Mouse (Mus musculus): ENCODE measurements around the gene Gm45140. TPM values are rescaled to one million over a fixed set of nuclear protein-coding genes. Genes with fewer than 3 reads are reported as not detected.

Gm45140 gene
- total RNA-seq, 2 experiments from 2014 or later, result 5.6 to 14.3 TPM

DNA sequence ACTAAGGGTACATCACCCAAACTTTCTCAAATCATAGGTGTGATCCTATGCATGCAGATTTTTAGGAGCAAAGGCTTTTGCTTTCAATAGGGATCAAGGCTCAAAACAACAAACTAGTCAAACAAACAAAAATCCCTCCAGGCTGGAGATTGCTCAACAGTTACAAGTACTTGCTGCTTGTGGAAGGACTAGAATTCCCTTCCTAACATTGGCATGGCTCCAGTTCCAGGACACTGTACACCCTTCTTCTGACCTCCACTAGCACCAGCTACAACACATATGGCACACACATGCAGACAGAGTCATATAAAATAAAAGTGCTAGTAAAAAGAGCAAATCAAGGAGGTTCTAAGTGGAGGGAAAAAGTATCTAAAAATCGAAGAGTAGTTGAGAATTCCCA is 11.2 kb upstream of the Gm45140 start:
- ATAC-seq (replicated peaks; ENCODE audit: poor library complexity, severe bottlenecking), result no peak

- ATAC-seq (replicated peaks; ENCODE audit: poor library complexity, severe bottlenecking), result no peak
Measured at GRCm38 (mm10) chr6:87845031-87845695, 9.6 kb upstream of the Gm45140 start.

- ATAC-seq (replicated peaks; ENCODE audit: poor library complexity, severe bottlenecking), result no peak
Measured at GRCm38 (mm10) chr6:87842254-87842653, 6.7 kb upstream of the Gm45140 start.

DNA sequence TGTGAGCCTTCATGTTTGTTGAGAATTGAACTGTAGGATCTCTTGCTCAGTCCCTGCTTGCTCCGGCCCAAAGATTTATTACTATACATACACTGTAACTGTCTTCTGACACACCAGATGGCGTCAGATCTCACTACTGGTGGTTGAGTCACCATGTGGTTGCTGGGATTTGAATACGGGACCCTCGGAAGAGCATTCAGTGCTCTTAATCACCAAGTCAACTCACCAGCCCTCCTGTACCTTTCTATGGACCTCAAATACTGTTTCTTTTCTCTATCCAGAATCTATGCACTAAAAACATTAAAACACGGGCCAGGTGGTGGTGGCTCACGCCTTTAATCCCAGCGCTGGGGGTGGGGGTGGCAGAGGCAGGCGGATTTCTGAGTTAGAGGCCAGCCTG is 6.0 kb upstream of the Gm45140 start:
- ATAC-seq (replicated peaks; ENCODE audit: poor library complexity, severe bottlenecking), result no peak

DNA sequence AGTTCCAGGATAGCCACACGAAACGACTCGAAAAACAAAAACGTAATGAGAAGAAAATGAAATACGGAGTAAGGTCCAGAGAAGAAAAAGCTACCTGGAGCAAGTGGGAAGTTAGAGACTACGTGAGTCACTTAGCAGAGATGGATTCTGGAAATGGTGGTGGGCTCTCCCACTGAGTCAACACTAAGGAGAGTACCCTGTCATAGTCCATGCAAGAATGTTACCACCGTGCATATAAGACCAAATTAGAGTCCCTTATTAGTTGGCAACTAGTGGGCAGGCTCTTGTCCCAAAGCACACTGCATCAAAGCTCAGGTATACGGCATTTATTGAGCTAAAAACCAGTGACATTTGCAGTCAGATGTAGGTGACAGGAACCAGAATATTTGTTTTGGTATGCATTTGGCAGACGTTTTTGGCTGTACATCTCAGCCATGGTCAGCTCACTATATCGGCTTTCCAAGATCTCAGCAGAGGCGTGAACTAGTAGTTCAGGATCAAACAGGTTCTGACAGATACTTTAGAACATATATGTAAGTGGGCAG is 4.3 kb upstream of the Gm45140 start:
- no peak for ATAC-seq (replicated peaks; ENCODE audit: poor library complexity, severe bottlenecking)

DNA sequence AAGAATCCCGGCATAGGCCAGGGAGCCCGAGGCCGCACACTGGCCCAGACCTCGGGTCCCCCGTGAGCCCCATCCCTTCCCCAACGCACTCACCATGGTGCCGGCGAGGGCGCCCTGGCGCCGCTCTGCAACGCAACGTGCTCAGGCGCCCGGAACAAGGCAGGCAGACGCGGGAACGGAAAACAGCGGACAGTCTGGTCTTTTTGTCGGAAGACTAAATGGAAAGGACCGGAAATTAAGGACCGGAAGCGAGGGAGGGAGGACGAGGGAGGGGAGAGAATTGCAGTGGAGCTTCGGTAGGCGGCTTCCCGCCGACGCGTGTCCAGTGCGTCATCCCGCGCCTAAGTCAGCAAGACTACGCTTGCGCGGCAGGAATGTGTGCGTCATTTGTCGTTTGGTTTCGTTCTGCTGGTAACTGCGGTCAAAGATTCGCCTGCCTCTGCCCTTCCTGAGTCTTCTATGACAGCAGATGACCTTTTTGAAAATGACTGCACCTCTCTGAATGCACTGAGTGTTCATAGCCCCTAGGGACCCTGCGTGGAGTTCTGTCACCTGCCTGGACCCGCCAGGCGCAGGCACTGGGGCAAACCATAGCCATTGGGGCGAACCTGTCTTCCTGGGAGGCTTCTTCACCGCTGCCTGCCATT is 3.1 kb upstream of the Gm45140 start, which contains the start of gene Isy1:
TSS of gene Isy1 (minus strand) at position 248 of the 647 bp plus-strand sequence.
- ATAC-seq (replicated peaks; ENCODE audit: poor library complexity, severe bottlenecking), result peak; percentile 95

- no peak for ATAC-seq (replicated peaks; ENCODE audit: poor library complexity, severe bottlenecking)
Measured at GRCm38 (mm10) chr6:87820366-87820765, 15.2 kb downstream of the Gm45140 start.

- ATAC-seq (replicated peaks; ENCODE audit: poor library complexity, severe bottlenecking), result no peak
Measured at GRCm38 (mm10) chr6:87814486-87814885, 21.1 kb downstream of the Gm45140 start.

GRCm38 (mm10) chr6:87812656-87813055 is 22.9 kb downstream of the Gm45140 start:
- ATAC-seq (replicated peaks; ENCODE audit: poor library complexity, severe bottlenecking), result no peak

DNA sequence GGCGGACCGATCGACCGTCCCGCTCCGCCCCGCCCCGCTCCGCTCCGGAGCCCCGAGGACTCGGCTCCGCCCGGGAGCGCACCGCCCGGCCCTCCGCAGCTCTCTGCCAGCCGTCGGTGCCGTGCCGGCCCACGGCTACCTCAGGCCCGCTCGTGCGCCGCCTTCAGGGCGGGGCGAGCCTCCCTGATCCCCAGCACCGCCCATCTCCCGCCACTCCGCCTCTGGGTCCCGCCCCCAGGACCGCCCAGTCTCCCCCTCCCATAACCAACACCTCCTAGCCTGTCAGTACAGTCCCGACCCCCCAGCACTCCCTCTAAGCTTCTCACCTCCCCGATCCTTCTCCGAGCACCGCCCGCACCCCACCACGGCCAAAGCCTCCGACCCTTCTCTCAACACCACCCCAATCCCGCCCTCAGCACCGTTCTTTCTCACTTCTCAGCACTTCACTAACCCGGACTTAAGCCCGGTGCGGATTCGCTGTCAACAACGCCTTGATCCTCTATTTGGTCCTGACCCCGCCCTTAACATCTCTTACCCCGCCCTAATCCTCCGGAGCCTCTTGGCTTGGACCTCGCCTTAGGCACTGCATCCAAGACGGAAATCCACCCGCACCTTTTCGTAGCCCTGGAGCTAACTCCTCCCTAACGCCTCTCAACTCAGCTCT is 23.8 kb downstream of the Gm45140 start, which contains the start of gene Rab43:
TSS of gene Rab43 (minus strand) at position 490 of the 664 bp plus-strand sequence.
- peak; percentile 64 for ATAC-seq (replicated peaks; ENCODE audit: poor library complexity, severe bottlenecking)

DNA sequence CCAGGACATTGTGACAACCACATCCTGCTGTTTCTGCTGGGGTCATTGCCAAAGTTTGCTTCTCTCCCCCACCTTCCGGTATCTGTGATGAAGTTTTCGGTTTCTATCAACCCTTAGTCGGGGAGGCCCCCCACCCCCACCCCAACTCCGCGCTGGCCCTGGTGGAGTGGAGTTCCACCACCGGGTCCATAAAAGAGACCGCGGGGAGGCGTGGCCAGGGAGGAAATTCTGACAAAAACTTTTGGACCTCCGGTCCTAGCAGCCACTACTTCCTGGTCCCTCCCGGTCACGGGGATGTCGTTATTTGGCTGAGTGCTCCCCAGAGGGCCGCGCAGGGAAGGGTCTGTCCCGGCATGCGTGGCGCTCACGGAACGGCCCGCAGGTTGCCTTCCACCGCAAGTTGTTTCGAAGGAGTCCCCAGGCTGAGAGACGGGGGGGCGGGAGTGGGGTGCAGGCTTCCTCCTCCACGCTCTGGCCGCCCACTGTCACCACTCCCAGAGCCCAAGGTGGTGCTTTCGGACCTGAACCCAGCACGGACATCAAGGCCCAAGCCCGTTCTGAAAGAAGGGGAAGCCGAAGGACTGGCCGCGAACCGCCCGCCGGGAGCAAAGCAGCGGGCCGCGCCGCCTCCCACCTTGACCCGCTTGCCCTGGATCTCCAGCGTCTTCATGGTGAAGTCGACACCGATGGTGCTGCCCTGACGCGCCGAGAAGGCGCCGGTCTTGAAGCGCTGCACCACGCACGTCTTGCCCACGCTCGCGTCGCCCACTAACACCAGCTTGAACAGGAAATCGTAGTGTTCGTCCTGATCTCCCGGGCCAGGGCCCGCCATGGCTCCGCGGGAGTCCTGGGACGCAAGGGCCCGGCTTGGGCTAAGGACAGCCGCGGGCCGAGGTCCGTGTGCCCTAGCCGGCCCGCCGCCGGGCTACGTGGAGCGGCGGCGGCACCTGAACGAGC is 24.6 kb downstream of the Gm45140 start:
- peak; percentile 38 for ATAC-seq (replicated peaks; ENCODE audit: poor library complexity, severe bottlenecking)

- ATAC-seq (replicated peaks; ENCODE audit: poor library complexity, severe bottlenecking), result no peak
Measured at GRCm38 (mm10) chr6:87810311-87810710, 25.3 kb downstream of the Gm45140 start.

GRCm38 (mm10) chr6:87809651-87810161 is 25.9 kb downstream of the Gm45140 start:
- ATAC-seq (replicated peaks; ENCODE audit: poor library complexity, severe bottlenecking), result no peak

- 0 out of 2 replicates have a peak, but pooled peaks have one; percentile 4 for ATAC-seq (replicated peaks; ENCODE audit: poor library complexity, severe bottlenecking)
Measured at GRCm38 (mm10) chr6:87809144-87809543, 26.5 kb downstream of the Gm45140 start.

DNA sequence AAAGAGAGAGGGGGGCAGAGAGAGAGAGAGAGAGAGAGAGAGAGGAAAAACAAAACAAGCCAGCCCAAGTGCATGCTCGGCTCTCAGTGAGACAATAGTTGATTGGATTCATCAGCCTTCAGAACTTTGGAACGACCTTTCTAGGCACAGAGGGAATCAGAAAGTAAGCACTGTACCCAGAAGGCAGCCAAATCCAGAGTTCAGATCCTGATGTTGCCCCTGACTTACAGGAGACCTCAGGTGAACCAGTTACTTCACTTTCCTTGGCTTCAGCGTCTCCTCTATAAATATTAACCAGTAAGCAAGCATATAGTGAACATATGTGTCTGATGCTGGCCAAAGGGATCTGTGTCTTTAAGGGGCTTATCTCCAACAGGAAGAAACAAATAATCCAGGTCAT is 27.1 kb downstream of the Gm45140 start:
- no peak for ATAC-seq (replicated peaks; ENCODE audit: poor library complexity, severe bottlenecking)

DNA sequence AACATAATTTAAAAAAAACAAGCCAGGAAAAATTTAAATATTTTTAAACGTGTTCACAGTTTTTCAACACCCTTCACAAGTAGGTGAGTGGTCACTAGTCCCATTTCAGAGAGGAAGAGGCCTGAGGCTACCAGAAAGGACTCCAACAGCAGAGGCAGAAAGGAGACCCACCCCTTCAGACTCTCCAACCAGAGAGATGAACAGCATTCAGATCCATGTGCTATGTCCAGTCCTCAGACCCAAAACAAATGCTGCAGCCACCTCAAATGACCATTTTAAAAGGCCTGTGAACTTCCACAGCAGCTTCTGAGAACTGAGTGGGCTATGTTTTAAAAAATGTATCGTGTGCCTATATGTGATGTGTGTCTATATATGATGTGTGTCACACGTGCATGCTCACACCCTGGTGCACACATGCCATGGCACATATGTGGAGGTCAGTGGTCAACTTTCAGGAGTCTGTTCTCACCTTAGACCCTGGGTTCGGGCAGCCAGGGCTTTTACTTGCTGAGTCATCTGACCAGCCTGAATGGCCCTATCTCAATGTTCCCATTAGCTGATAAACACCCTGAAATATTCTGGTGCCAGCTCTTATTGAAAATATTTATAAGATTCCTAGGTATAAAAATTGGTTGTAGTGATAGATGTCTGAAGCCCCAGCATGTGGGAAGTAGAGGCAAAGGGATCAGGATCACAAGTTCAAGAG is 27.7 kb downstream of the Gm45140 start:
- no peak for ATAC-seq (replicated peaks; ENCODE audit: poor library complexity, severe bottlenecking)

GRCm38 (mm10) chr6:87806857-87807256 is 28.7 kb downstream of the Gm45140 start:
- ATAC-seq (replicated peaks; ENCODE audit: poor library complexity, severe bottlenecking), result no peak

DNA sequence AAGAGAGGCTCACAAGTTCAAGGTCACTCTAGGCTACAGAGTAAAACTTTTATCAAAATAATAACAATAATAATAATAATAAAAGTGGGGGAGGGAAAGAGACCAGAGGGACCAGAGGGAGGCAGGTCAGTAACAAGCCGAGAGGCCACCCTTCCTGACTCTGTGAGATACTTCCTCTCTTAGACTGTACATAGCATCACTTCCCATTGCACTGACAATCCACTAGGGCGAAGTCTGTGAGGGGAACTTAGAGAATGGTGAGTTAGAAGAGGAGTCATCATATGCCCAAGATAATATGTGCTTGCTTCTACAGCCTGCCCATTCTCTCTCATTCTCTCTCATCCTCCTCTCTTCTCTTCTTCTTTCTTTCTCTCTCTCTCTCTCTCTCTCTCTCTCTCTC is 29.6 kb downstream of the Gm45140 start:
- ATAC-seq (replicated peaks; ENCODE audit: poor library complexity, severe bottlenecking), result peak; percentile 63

DNA sequence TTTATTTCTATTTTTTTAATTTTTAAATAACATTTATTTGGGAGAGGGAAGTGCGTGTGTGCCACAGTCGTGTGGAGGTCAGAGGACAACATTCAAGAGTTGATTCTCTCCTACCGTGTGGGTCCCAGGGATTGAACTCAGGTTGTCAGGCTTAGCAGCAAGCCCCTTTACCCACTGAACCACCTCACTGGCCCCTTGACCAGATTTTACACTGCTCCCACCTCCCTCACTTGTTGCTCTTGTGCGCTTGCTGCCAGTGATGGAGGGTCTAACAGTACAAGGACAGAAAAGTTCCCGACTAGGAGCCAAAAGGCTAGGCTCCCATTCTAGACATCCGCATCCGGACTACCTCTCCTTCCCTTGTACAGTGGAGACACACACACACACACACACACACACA is 30.1 kb downstream of the Gm45140 start:
- no peak for ATAC-seq (replicated peaks; ENCODE audit: poor library complexity, severe bottlenecking)
